In genomic region chr6:5357873-5358272, GRCm38 (mm10) we compare ENCODE assay signal across 21 mouse cellular contexts.
"Had no signal": no experiment of that assay in that cellular context is flagged by ENCODE, and none has a peak within 500 bp of the region (broad histone marks: within the 10 kb centered on the region; RNA-seq: fewer than 3 reads in every experiment).

No protein-coding gene starts in this region.

- H3K9me3 ChIP-seq: heart, embryonic 10.5 days; heart, embryonic 12.5 days; hindbrain, embryonic 13.5 days; hindbrain, embryonic 15.5 days; limb, embryonic 10.5 days; limb, embryonic 12.5 days; liver, embryonic 13.5 days; liver, embryonic 15.5 days had no signal

- H3K27me3 ChIP-seq: heart, embryonic 12.5 days; hindbrain, embryonic 13.5 days; hindbrain, embryonic 15.5 days; limb, embryonic 12.5 days; liver, embryonic 13.5 days; liver, embryonic 15.5 days had no signal

- H3K9ac ChIP-seq: heart, embryonic 12.5 days; hindbrain, embryonic 13.5 days; hindbrain, embryonic 15.5 days; limb, embryonic 12.5 days; liver, embryonic 13.5 days; liver, embryonic 15.5 days had no signal

- H3K4me2 ChIP-seq: heart, embryonic 12.5 days; hindbrain, embryonic 13.5 days; hindbrain, embryonic 15.5 days; limb, embryonic 12.5 days; liver, embryonic 11.5 days; liver, embryonic 13.5 days; liver, embryonic 15.5 days had no signal

- DNase-seq: gastrocnemius, postnatal 14 days; gastrocnemius, postnatal 36 days; heart, adult 18-20 months; heart, postnatal 10 days; kidney, adult 18-20 months; kidney, adult 8-10 months; kidney, postnatal 10 days; kidney, postnatal 25 days; liver; liver, embryonic 13.5 days had no signal

- ATAC-seq: hindbrain, postnatal 0 days had no signal

- H3K27ac ChIP-seq: heart, embryonic 10.5 days; hindbrain, embryonic 13.5 days; hindbrain, embryonic 15.5 days; hindbrain, postnatal 0 days; layer of hippocampus, adult 2 months; left cerebral cortex, adult 2 months; limb, embryonic 10.5 days; limb, embryonic 12.5 days; liver, embryonic 13.5 days; liver, embryonic 15.5 days had no signal

- H3K36me3 ChIP-seq: heart, embryonic 10.5 days; heart, embryonic 12.5 days; hindbrain, embryonic 13.5 days; hindbrain, embryonic 15.5 days; limb, embryonic 10.5 days; limb, embryonic 12.5 days; liver, embryonic 13.5 days; liver, embryonic 15.5 days had no signal

- H3K4me3 ChIP-seq: heart, embryonic 10.5 days; heart, embryonic 12.5 days; hindbrain, embryonic 13.5 days; hindbrain, embryonic 15.5 days; layer of hippocampus, adult 2 months; left cerebral cortex, adult 2 months; limb, embryonic 10.5 days; limb, embryonic 12.5 days; liver, embryonic 13.5 days; liver, embryonic 15.5 days had no signal

- H3K4me1 ChIP-seq: heart, embryonic 10.5 days; heart, embryonic 12.5 days; hindbrain, embryonic 13.5 days; hindbrain, embryonic 15.5 days; limb, embryonic 10.5 days; limb, embryonic 12.5 days had no signal
